Mouse (Mus musculus) intestine, postnatal 0 days (tissue): ENCODE results near the gene Ankmy1. TPM values are rescaled to one million over a fixed set of nuclear protein-coding genes. Genes with fewer than 3 reads are reported as not detected.
A peak's percentile ranks its signal among the peaks of the same experiment; 100 is the strongest.

Experiments used
- ATAC-seq: fragments of 200-750 bp; cut with Nextera tagmentation; 2 replicates; pipeline ENCODE4 v1.8.0; 2017; ENCODE audit warnings: mild to moderate bottlenecking, moderate TSS enrichment, moderate library complexity
- H3K27ac ChIP-seq: fragments of 300-500 bp; sonication (generic); 2 replicates; pipeline ENCODE4 v1.5.1; 2014; ENCODE audit warnings: mild to moderate bottlenecking, low read depth, low read length, moderate library complexity
- H3K27me3 ChIP-seq: fragments of 300-500 bp; sonication (generic); replicated peaks from 2 replicates; pipeline ENCODE4 v1.6.1; 2014; ENCODE audit warnings: low read length, mixed read lengths; ENCODE audit not compliant: control insufficient read depth, insufficient read depth
- H3K36me3 ChIP-seq: fragments of 300-500 bp; sonication (generic); 2 replicates; pipeline ENCODE4 v1.6.1; 2014; ENCODE audit warnings: mild to moderate bottlenecking, moderate library complexity; ENCODE audit not compliant: control insufficient read depth, insufficient read depth
- H3K4me1 ChIP-seq: fragments of 300-500 bp; sonication (generic); replicated peaks from 2 replicates; pipeline ENCODE4 v1.6.1; 2014; ENCODE audit warnings: antibody characterized with exemption, low read length, mixed read lengths; ENCODE audit not compliant: control insufficient read depth, insufficient read depth
- H3K4me2 ChIP-seq: fragments of 300-500 bp; sonication (generic); replicated peaks from 2 replicates; pipeline ENCODE4 v1.6.1; 2014; ENCODE audit warnings: low read depth, mild to moderate bottlenecking, moderate library complexity
- H3K4me3 ChIP-seq: fragments of 300-500 bp; sonication (generic); 2 replicates; pipeline ENCODE4 v1.5.1; 2014; ENCODE audit warnings: low read depth, low read length
- H3K9ac ChIP-seq: fragments of 300-500 bp; sonication (generic); 2 replicates; pipeline ENCODE4 v1.6.1; 2014; ENCODE audit warnings: mild to moderate bottlenecking, low read depth, low read length
- H3K9me3 ChIP-seq: fragments of 300-500 bp; sonication (generic); 2 replicates; pipeline ENCODE4 v1.6.1; 2016; ENCODE audit warnings: mixed run types; ENCODE audit not compliant: control insufficient read depth
- CTCF ChIP-seq: sonication (generic); IDR thresholded peaks from 2 replicates; pipeline ENCODE4 v1.5.1; 2016; ENCODE audit warnings: low read depth, mild to moderate bottlenecking, control low read depth, antibody characterized with exemption, moderate library complexity
- WGBS: fragments of 180-500 bp; shearing (Covaris S2); extraction: QIAGEN DNeasy Blood & Tissue Kit; methylation state at CpG from one replicate; pipeline ENCODE4 v1.1.7; 2014; 5-methylcytosine and 5-hydroxymethylcytosine counted together
- polyA plus RNA-seq: library from polyadenylated mRNA; unstranded; fragments of >200 nt; fragmentation: Nextera tagmentation; extraction: Ambion mirVana; gene quantifications from 2 replicates; pipeline ENCODE4 v1.2.1, GENCODE M21; 2015

The Ankmy1 gene
- polyA plus RNA-seq, 1 experiment from 2014 or later, result not detected

- 60% methylated on average over 3 of the region's 3 CpGs for WGBS
These were observed 35.1 kb upstream of the Ankmy1 start for GRCm38 (mm10) chr1:92937797-92938196.

DNA sequence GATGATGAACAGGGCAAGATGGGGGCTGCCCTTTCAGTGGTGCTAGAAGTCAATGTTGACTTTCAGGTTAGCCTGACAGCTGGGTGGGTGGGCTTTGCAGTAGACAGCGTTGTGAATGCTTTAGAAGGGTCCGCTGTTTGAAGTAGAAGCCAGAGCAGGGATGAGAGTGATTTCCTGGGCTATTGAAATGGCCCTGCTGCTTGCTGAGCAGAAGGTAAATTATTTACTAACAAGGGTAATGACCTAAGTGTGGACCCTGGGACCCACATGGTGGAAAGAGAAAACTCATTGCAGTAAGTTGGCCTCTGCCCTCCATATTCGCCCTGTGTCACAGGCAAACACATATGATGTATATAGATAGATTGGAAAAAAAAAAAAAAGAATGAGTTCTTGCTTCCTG is 33.8 kb upstream of the Ankmy1 start:
- WGBS, result 38% methylated on average over 3 of the region's 3 CpGs
- Histone ChIP-seq H3K9ac (no peak overlapping the region), H3K4me2 (peak overlapping the region; percentile 72)

More at GRCm38 (mm10) chr1:92937797-92938196, 35.1 kb upstream of the Ankmy1 start:
- Histone ChIP-seq H3K9me3 (no peaks in the 10 kb centered on the region), H3K27ac (peak overlapping the region; percentile 88), H3K4me3 (no peak overlapping the region), H3K9ac (no peak overlapping the region), H3K4me1 (peaks cover 3% of the 10 kb centered on the region), H3K4me2 (peak overlapping the region; percentile 24), H3K27me3 (no peaks in the 10 kb centered on the region), H3K36me3 (peaks cover 37% of the 10 kb centered on the region)
- ATAC-seq, result peak; percentile 13
- TF ChIP-seq CTCF, result no peak

DNA sequence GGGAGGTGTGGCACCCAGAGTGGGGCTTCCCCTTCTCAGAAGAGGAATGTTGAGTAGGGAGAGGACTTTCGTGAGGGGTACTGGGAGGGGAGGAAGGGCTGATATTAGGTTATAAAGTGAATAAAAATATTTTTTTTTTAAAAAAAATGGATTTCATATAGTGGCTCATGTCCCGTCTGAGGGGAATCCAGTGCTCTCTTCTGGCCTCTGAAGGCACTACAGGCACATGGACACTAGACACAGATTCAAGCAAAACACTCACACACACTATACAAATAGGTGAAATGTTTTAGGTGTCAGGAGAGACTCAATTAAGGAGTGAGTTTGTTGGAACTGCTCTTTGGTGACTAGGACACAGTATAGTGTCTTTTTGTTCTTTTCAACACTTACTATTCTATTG is 33.3 kb upstream of the Ankmy1 start:
- peaks cover 23% of the 10 kb centered on the region for H3K36me3 ChIP-seq
- no peaks in the 10 kb centered on the region for H3K27me3 ChIP-seq
- peak overlapping the region; percentile 52; the same call in 1 of the 2 replicates for H3K4me3 ChIP-seq
- 25% methylated on average over 2 of the region's 2 CpGs for WGBS
- H3K4me2 ChIP-seq, result peak overlapping the region; percentile 72
- peak; percentile 46 for TF ChIP-seq CTCF
- peak overlapping the region; percentile 88 for H3K27ac ChIP-seq
- no peaks in the 10 kb centered on the region for H3K9me3 ChIP-seq
- H3K9ac ChIP-seq, result no peak overlapping the region
- H3K4me1 ChIP-seq, result peaks cover 3% of the 10 kb centered on the region
- ATAC-seq, result no peak

More for the DNA sequence above, 33.8 kb upstream of the Ankmy1 start:
- no peaks in the 10 kb centered on the region for H3K27me3 ChIP-seq
- no peak overlapping the region for H3K4me3 ChIP-seq
- no peaks in the 10 kb centered on the region for H3K9me3 ChIP-seq
- peaks cover 3% of the 10 kb centered on the region for H3K4me1 ChIP-seq
- TF ChIP-seq CTCF, result no peak
- H3K27ac ChIP-seq, result peak overlapping the region; percentile 88
- peaks cover 26% of the 10 kb centered on the region for H3K36me3 ChIP-seq
- 0 out of 2 replicates have a peak, but pooled peaks have one; percentile 14 for ATAC-seq

GRCm38 (mm10) chr1:92935054-92935962 is 32.6 kb upstream of the Ankmy1 start:
- WGBS, result 12% methylated on average over 10 of the region's 10 CpGs
- Histone ChIP-seq H3K36me3 (peaks cover 19% of the 10 kb centered on the region), H3K4me2 (peak overlapping the region; percentile 72), H3K27ac (peak overlapping the region; percentile 88), H3K9me3 (no peaks in the 10 kb centered on the region), H3K27me3 (no peaks in the 10 kb centered on the region), H3K4me1 (peaks cover 3% of the 10 kb centered on the region), H3K9ac (peak overlapping the region; percentile 47), H3K4me3 (peak overlapping the region; percentile 52)
- no peak for ATAC-seq
- no peak for TF ChIP-seq CTCF

DNA sequence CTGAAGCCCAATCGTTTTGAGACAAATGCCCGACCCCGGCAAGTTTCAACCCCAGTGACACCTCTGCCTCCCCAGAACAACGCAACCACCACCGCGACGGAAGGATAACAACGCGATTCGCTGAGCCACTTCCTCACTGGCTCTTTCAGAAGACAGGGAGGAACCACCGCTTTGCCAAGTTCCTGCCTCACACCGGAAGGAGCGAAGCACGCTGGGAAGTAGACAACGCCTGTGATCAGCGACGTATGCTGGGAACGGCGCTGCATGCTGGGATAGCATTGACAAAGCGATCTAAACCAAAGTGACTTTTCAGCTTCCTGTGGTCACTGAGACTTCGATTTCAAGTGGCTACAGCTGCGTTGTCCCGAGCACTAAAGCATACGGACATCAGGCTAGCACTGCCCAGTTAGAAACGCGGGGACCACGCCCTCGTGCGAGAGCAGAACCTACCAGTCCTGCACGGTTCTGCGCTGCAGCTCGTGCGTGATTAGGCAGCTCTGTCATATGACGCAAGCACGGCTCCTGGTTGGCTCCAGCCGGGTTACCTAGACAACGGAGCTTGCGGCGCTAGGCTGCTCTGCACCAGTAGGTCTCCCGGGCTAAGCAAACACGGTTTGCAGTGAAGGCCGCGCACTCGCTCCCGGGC is 31.6 kb upstream of the Ankmy1 start, which contains the start of gene Capn10:
Gene Capn10 (plus strand): TSS at position 195 of the 646 bp plus-strand sequence.
- no peaks in the 10 kb centered on the region for H3K9me3 ChIP-seq
- TF ChIP-seq CTCF, result no peak; the same call in 1 of the 2 replicates
- peak within 1 kb of the TSS; percentile 88 for H3K27ac ChIP-seq
- H3K4me3 ChIP-seq, result peak within 1 kb of the TSS; percentile 52
- H3K4me2 ChIP-seq, result peak within 1 kb of the TSS; percentile 72
- no peaks in the 10 kb centered on the region for H3K27me3 ChIP-seq
- H3K36me3 ChIP-seq, result peaks cover 9% of the 10 kb centered on the region
- H3K9ac ChIP-seq, result peak within 1 kb of the TSS; percentile 57
- under 1% methylated on average over 45 of the region's 45 CpGs for WGBS
- peaks cover 3% of the 10 kb centered on the region for H3K4me1 ChIP-seq
- ATAC-seq, result peak; percentile 94

- Histone ChIP-seq H3K27me3 (no peaks in the 10 kb centered on the region), H3K4me1 (peaks cover 3% of the 10 kb centered on the region), H3K9ac (peak overlapping the region; percentile 57), H3K9me3 (no peaks in the 10 kb centered on the region), H3K36me3 (peaks cover 4% of the 10 kb centered on the region; the same call in 1 of the 2 replicates), H3K27ac (peak overlapping the region; percentile 88), H3K4me3 (peak overlapping the region; percentile 52), H3K4me2 (peak overlapping the region; percentile 72)
- WGBS, result 75% methylated on average over 4 of the region's 4 CpGs
- no peak for TF ChIP-seq CTCF
- no peak for ATAC-seq
These were observed 30.9 kb upstream of the Ankmy1 start for GRCm38 (mm10) chr1:92933611-92934010.
